Mouse (Mus musculus) adrenal gland, postnatal 25 days (tissue): Measurements from ENCODE around the gene Mboat7. TPM values are rescaled to one million over a fixed set of nuclear protein-coding genes. Genes with fewer than 3 reads are reported as not detected.

ENCODE experiments used
- DNase-seq: peaks from one replicate; pipeline ENCODE4 v3.0.0; 2021; ENCODE audit warnings: mixed read lengths
- microRNA-seq, 2 experiments: library from miRNA; unstranded; fragments of <30 nt; microRNA quantifications; one replicate each; pipeline ENCODE4 v1.2.0; 2021
- total RNA-seq: library from RNA; stranded (reverse); gene quantifications from 2 replicates; pipeline ENCODE4 v1.2.3, GENCODE M21; 2021

Mboat7 gene
- total RNA-seq, 1 experiment from 2014 or later: 76.1 TPM

DNA sequence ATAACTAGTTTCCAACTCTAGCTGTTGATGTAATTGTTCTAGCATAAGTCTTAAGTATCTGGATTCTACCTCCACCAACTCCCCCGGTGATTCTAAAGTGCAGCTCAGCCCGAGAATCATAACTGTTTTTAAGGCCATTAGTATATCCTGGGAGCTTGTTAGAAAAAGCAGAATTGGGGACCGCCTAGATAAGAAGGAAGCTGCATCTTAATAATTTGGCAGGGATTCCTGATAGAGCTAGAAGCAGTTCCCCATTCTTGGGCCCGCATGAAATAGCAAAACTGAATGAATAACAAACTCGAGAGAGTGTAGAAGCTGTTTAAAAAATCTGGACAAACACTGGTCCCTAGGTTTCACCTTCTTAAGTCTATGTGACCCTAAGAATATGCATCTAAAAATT is 49.9 kb downstream of the Mboat7 start:
- no peak for DNase-seq

DNA sequence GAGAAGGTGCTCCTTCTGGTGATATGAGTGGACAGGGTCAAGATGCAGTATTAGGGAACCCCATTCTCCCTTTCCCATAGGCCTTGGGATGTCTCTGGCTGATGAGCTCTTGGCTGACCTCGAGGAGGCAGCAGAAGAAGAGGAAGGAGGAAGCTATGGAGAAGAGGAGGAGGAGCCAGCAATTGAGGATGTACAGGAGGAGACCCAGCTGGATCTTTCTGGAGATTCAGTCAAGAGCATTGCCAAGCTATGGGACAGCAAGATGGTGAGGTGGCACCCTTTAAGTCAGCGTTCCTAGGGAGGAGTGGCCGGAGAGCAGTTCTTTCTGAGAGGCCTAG is 62.9 kb downstream of the Mboat7 start:
- DNase-seq: no peak

DNA sequence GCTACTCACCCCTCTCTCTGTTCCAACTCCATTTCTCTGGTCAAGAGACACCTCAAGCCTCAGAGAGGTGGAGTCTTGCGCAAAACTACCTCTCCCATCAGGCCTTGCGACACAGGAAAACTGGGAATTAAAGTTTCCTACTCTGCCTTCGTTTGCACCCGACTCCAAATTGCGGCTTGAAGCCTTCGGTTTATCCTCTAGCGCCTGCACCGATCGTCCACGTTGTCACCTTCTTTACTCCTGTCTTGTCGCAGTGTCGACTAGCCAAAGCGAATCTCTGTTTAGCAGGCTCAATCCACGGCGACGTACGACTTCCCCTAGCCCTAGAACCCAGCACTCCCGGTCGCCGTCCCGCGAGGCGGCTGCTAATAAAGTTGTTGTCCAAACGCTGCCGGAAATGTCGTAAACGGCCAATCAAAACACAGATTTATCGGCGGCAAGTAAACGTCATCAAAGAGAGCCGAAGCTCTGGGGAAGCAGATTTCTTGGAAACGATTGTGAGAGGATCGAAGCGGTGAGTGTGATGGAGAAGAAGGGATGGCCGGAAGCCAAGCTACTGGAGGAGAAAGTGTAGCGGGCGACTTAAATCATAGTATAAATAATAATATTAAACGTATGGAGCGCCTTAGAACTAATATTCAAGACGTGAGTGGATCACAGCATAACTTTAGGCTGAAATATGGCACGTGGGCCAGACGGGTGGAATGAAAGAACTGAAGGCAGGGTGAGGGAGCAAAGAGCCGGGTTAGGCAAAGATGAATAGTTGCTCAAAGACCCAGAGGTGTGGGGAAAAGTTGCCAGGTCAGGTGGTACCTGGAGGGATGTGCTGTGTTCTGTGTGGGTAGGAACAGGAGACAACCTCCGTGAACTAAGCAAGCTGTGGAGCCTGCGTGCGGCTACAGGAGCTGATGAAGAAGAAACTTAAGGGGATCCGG is 63.5 kb downstream of the Mboat7 start, which contains the start of the genes Tfpt and Prpf31:
Tfpt (minus strand) TSS at position 387 of the 935 bp plus-strand sequence.
Prpf31 (plus strand) TSS at position 443 of the 935 bp plus-strand sequence.
- peak; percentile 83 for DNase-seq

DNA sequence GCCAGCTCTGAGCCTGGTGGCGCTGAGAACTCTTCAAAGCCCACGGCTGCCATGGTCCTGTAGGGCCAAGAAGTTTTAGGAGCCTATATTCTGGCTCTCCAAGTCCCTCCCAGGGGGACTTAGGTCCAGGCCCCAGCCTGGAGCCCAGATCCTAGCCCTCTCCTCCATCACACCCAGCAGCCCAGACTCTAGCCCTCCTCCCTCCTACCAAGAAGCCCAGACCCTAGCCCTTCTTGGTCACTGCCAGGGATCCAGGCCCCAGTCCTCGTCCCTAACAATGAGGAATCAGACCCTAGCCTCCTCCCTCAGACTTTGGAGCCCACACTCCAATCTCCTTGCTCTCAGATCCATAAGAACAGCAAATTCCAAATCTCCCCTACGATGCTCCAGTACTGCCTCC is 64.3 kb downstream of the Mboat7 start:
- no peak for DNase-seq

Small RNA genes lying within 50 kb of the gene (microRNA-seq; reads per million reads assigned to microRNA genes)
- gene Mir3572: 3.8 to 4.3 reads per million in 2 experiments

Other genes starting within 250 kb of the Mboat7 start
- gene Tarm1, start 190.9 kb downstream of the Mboat7 start, total RNA-seq: 1.0 and 1.2 TPM in 2 replicates
- gene Oscar, start 77.4 kb downstream of the Mboat7 start, total RNA-seq: 0.39 TPM in 1 of 2 replicates, not detected in the other
- gene Ndufa3, start 76.2 kb downstream of the Mboat7 start, total RNA-seq: 484 and 641 TPM in 2 replicates
- 22.8 and 24.4 TPM in 2 replicates for gene Tfpt, start 63.6 kb downstream of the Mboat7 start, total RNA-seq
- gene Prpf31, start 63.5 kb downstream of the Mboat7 start, total RNA-seq: 42.0 and 46.4 TPM in 2 replicates
- 71.6 and 75.9 TPM in 2 replicates for gene Cnot3, start 48.3 kb downstream of the Mboat7 start, total RNA-seq
- 16.2 and 17.1 TPM in 2 replicates for gene Leng1, start 27.7 kb downstream of the Mboat7 start, total RNA-seq
- 13.7 and 20.1 TPM in 2 replicates for gene Tmc4, start 16.0 kb downstream of the Mboat7 start, total RNA-seq
- gene Tsen34, start 660 bp downstream of the Mboat7 start, total RNA-seq: 96.6 and 122 TPM in 2 replicates
- 939 and 948 TPM in 2 replicates for gene Rps9, start 10.5 kb upstream of the Mboat7 start, total RNA-seq
- gene Pirb, start 26.9 kb upstream of the Mboat7 start, total RNA-seq: 0.76 and 0.85 TPM in 2 replicates
- 0.30 TPM in 1 of 2 replicates, not detected in the other for gene Gm15448, start 132.2 kb upstream of the Mboat7 start, total RNA-seq
- gene Pira2, start 151.5 kb upstream of the Mboat7 start, total RNA-seq: 0.81 TPM in 1 of 2 replicates, not detected in the other
- gene Gm14548, start 204.6 kb upstream of the Mboat7 start, total RNA-seq: not detected in 2 replicates
- gene Lilra6, start 222.0 kb upstream of the Mboat7 start, total RNA-seq: 0.24 and 0.48 TPM in 2 replicates